Mouse (Mus musculus) E14TG2a.4 (cell line): ENCODE measurements at regions not wholly inside any gene's neighbourhood (a gene's known extent, or its start where the extent isn't known, plus 50 kb on each side); places are given as distances from the start of the nearest gene placed in this dataset.

Experiments
- CTCF ChIP-seq: conservative IDR thresholded peaks from 2 replicates; pipeline ENCODE4 v1.5.1; 2014; ENCODE audit warnings: low read length
- NANOG ChIP-seq: IDR thresholded peaks from 2 replicates; pipeline ENCODE4 v1.6.1; 2014; ENCODE audit warnings: borderline replicate concordance, low read length, mixed read lengths
- POU5F1 ChIP-seq: IDR thresholded peaks from 2 replicates; pipeline ENCODE4 v1.6.1; 2014; ENCODE audit warnings: low read length, borderline replicate concordance

DNA sequence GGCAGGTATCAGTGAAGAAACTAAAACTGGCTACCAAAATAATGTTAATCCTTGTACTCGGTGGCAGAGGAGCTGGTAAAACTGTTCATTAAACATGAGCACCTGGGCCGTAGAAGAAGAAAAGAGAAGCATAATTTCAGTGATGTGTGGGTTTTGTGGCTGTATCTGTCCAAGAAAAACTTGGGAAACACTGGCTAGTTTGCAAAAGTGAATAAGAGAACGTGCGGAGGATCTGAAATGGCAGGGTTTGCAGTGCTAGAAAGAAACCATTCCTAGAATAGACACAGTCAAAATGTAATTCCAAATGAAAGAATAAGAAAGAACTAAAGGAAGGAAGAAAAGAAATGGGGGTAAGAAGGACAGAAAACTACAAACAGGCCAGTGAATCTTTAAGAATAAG, 2000.8 kb upstream of the 5930422O12Rik start:
- no peak for TF ChIP-seq CTCF
- no peak for TF ChIP-seq POU5F1
- TF ChIP-seq NANOG = no peak
